Mouse (Mus musculus) erythroblast, adult 5-6 weeks (primary cell): ENCODE results near the gene Gm21454. TPM values are rescaled to one million over a fixed set of nuclear protein-coding genes. Genes with fewer than 3 reads are reported as not detected.
"Not testable (repeated sequence)": the region's sequence is repeated elsewhere in the genome, so short reads cannot be mapped to it uniquely, and the experiment has no call there.

Experiments
- ATAC-seq: replicated peaks from 2 replicates; pipeline ENCODE4 v1.8.0; 2016; ENCODE audit warnings: moderate number of reproducible peaks, mild to moderate bottlenecking, moderate TSS enrichment, inconsistent platforms; ENCODE audit not compliant: poor library complexity, low FRiP score, severe bottlenecking
- total RNA-seq, 2 experiments: library from RNA; stranded (forward) in 1 of 2; stranded (reverse) in 1 of 2; fragments of 150-400 nt in 1 of 2; fragments of 200-764, 138-1000 nt in 1 of 2; gene quantifications; 2 replicates each; pipeline versions ENCODE4 v1.2.3 to v1.2.4; 2015 to 2017; ENCODE audit warnings: low replicate concordance in 2 of 2

The Gm21454 gene
- total RNA-seq (2015; ENCODE audit: low replicate concordance), result not detected in 2 replicates
- total RNA-seq (2017; ENCODE audit: low replicate concordance), result not detected in 2 replicates

GRCm38 (mm10) chrY:13252091-13252490 lies at the start of gene Gm21454, which contains the start of gene Gm21440:
TSS of gene Gm21454 (plus strand) at chrY:13252442.
TSS of gene Gm21440 (plus strand) at chrY:13252391.
- ATAC-seq, result not testable (repeated sequence)

- ATAC-seq, result not testable (repeated sequence)
These were observed 28.4 kb upstream of the Gm21454 start, which contains the start of gene Gm21828 for GRCm38 (mm10) chrY:13223828-13224227. TSS of gene Gm21828 (minus strand) at chrY:13223928.

GRCm38 (mm10) chrY:13348963-13349362 lies 96.7 kb downstream of the Gm21454 start, which contains the start of gene Gm21725:
TSS of gene Gm21725 (minus strand) at chrY:13349063.
- ATAC-seq, result not testable (repeated sequence)

Other genes starting within 250 kb of the Gm21454 start
- gene Gm20807, start 209.6 kb upstream of the Gm21454 start, total RNA-seq (2015; ENCODE audit: low replicate concordance), result not detected in 2 replicates
- gene Gm20807, start 209.6 kb upstream of the Gm21454 start, total RNA-seq (2017; ENCODE audit: low replicate concordance), result not detected in 2 replicates
- gene Gm21891, start 119.0 kb upstream of the Gm21454 start, total RNA-seq (2015; ENCODE audit: low replicate concordance), result not detected in 2 replicates
- gene Gm21891, start 119.0 kb upstream of the Gm21454 start, total RNA-seq (2017; ENCODE audit: low replicate concordance), result not detected in 2 replicates
- gene Gm21425, start 90.5 kb upstream of the Gm21454 start, total RNA-seq (2015; ENCODE audit: low replicate concordance), result not detected in 2 replicates
- not detected in 2 replicates for gene Gm21425, start 90.5 kb upstream of the Gm21454 start, total RNA-seq (2017; ENCODE audit: low replicate concordance)
- gene Gm21828, start 28.5 kb upstream of the Gm21454 start, total RNA-seq (2015; ENCODE audit: low replicate concordance), result not detected in 2 replicates
- gene Gm21828, start 28.5 kb upstream of the Gm21454 start, total RNA-seq (2017; ENCODE audit: low replicate concordance), result not detected in 2 replicates
- gene Gm21440, start 51 bp upstream of the Gm21454 start, total RNA-seq (2015; ENCODE audit: low replicate concordance), result not detected in 2 replicates
- not detected in 2 replicates for gene Gm21440, start 51 bp upstream of the Gm21454 start, total RNA-seq (2017; ENCODE audit: low replicate concordance)
- gene Gm21725, start 96.6 kb downstream of the Gm21454 start, total RNA-seq (2015; ENCODE audit: low replicate concordance), result not detected in 2 replicates
- not detected in 2 replicates for gene Gm21725, start 96.6 kb downstream of the Gm21454 start, total RNA-seq (2017; ENCODE audit: low replicate concordance)
- not detected in 2 replicates for gene Gm21866, start 213.1 kb downstream of the Gm21454 start, total RNA-seq (2015; ENCODE audit: low replicate concordance)
- gene Gm21866, start 213.1 kb downstream of the Gm21454 start, total RNA-seq (2017; ENCODE audit: low replicate concordance), result not detected in 2 replicates
- gene Gm20773, start 241.6 kb downstream of the Gm21454 start, total RNA-seq (2015; ENCODE audit: low replicate concordance), result not detected in 2 replicates
- not detected in 2 replicates for gene Gm20773, start 241.6 kb downstream of the Gm21454 start, total RNA-seq (2017; ENCODE audit: low replicate concordance)